Mouse (Mus musculus): Measurements from ENCODE around the gene Ier2. TPM values are rescaled to one million over a fixed set of nuclear protein-coding genes. Genes with fewer than 3 reads are reported as not detected.

The Ier2 gene
- polyA plus RNA-seq (2015; fragmentation: Nextera tagmentation; extraction: Ambion mirVana): 77.7 and 78.7 TPM in 2 replicates

DNA sequence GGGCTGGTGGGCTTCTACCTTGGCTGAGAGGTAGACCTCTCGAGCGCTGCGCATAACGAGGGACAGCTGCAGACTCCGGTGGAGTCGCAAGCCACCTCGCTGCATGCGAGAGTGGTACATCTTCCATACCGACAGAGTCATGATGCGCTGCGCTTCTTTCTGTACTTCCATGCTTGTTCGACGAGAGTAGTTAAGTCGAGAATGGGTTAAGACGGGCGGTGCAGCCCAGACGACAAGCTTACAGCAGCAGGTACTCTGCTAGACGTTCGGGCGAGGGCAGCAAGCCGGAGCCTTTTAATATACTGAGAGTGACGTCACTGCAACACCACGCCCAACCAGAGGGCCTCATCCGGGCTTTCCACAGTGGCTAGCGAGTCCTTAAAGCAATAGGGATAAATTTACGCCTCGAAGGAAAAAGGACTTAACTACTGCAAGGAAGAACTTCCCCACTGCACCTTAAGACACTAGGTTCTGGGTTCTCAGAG lies at the start of gene Ier2:
Gene Ier2 (minus strand): TSS at position 272 of the 485 bp plus-strand sequence.
- WGBS: under 1% methylated on average over 27 of the region's 27 CpGs
- peak; percentile 66 for ATAC-seq
- Histone ChIP-seq H3K9me3 (ENCODE audit: control insufficient read depth, low read length) (no peaks in the 10 kb centered on the region), H3K4me3 (ENCODE audit: low read length) (peak within 1 kb of the TSS; percentile 75), H3K36me3 (ENCODE audit: control insufficient read depth, insufficient read depth, low read length) (no peaks in the 10 kb centered on the region), H3K4me2 (ENCODE audit: low read depth, low read length) (peak within 1 kb of the TSS; percentile 77), H3K9ac (ENCODE audit: low read depth, low read length) (peak within 1 kb of the TSS; percentile 88), H3K27ac (ENCODE audit: low read length) (peak within 1 kb of the TSS; percentile 97), H3K27me3 (replicated peaks; ENCODE audit: control insufficient read depth, insufficient read depth, low read length) (no peaks in the 10 kb centered on the region), H3K4me1 (ENCODE audit: control insufficient read depth, insufficient read depth, low read length) (peaks cover 36% of the 10 kb centered on the region)

DNA sequence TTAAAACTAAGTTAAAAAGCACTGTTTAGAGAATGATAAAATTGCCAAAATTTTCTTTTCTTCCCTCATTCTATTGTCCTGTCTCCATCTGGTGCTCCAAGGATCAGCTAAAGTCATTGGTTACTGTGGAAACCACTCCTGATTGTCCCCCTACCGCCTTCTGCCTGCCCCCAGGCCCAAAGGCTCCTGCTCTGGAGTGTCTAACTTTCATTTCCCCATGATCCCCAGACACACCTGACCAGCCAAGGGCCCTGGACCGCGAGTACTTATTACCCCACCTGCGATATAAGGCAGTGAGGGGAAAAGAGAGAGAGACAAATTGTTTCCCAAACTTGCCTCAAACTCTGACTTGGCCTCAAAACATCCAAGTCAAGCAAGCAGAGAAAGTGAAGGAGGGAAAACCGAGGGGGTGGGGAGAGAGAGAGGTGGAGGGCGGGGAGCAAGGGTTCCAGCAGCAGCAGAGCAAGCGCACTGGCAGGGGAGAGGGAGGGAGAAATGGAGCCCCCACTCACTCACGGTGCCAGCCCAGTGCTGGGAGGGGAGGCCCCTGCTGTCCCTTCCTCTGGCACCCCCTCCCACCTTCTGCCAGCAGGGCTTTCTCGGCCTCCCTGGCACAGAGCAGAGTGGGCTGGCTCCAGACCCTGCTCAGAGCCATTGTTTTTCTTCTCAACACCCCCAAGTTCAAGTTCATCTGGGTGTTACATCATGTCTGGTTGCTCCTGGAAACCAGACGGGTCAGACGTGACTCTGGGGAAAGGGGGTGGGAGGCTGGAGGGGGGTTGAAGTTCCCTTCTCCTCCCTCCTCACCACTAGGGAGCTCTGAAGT lies 49.5 kb upstream of the Ier2 start:
- Histone ChIP-seq H3K4me2 (ENCODE audit: low read depth, low read length) (no peak overlapping the region), H3K27me3 (replicated peaks; ENCODE audit: control insufficient read depth, insufficient read depth, low read length) (peaks cover 36% of the 10 kb centered on the region), H3K4me1 (ENCODE audit: control insufficient read depth, insufficient read depth, low read length) (peaks cover 33% of the 10 kb centered on the region), H3K9me3 (ENCODE audit: control insufficient read depth, low read length) (no peaks in the 10 kb centered on the region), H3K9ac (ENCODE audit: low read depth, low read length) (0 out of 2 replicates have a peak overlapping the region, but pooled peaks have one; percentile 6), H3K27ac (ENCODE audit: low read length) (peak overlapping the region; percentile 75), H3K36me3 (ENCODE audit: control insufficient read depth, insufficient read depth, low read length) (0 out of 2 replicates have a peak, but pooled peaks cover 3% of the 10 kb centered on the region), H3K4me3 (ENCODE audit: low read length) (no peak overlapping the region)
- WGBS: 20% methylated on average over 11 of the region's 11 CpGs
- ATAC-seq: peak; percentile 60

DNA sequence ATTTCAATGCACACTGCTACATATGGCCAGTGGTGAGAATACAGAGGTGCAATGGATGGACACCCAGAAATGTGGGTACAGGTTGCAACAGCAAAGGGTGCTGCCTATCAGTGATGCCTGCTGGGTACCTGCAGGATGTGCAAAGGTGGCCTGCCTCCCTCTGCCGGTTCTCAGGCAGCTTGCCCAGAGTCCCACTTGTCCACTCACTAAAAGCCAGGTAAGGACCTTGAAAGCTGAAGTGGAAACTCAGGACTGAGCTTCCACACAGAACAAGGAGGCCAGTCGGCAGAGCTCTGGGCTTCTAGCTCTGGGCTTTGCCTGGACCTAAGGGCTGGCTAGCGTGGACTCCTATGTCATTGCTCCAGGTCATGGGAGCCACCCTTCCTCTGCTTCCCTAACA lies 48.7 kb upstream of the Ier2 start:
- Histone ChIP-seq H3K27me3 (replicated peaks; ENCODE audit: control insufficient read depth, insufficient read depth, low read length) (peaks cover 37% of the 10 kb centered on the region), H3K4me3 (ENCODE audit: low read length) (no peak overlapping the region), H3K4me1 (ENCODE audit: control insufficient read depth, insufficient read depth, low read length) (peaks cover 41% of the 10 kb centered on the region), H3K36me3 (ENCODE audit: control insufficient read depth, insufficient read depth, low read length) (0 out of 2 replicates have a peak, but pooled peaks cover 3% of the 10 kb centered on the region), H3K4me2 (ENCODE audit: low read depth, low read length) (no peak overlapping the region), H3K27ac (ENCODE audit: low read length) (peak overlapping the region; percentile 75; the same call in 1 of the 2 replicates), H3K9ac (ENCODE audit: low read depth, low read length) (no peak overlapping the region), H3K9me3 (ENCODE audit: control insufficient read depth, low read length) (no peaks in the 10 kb centered on the region)
- ATAC-seq: no peak
- 54% methylated on average over 3 of the region's 3 CpGs for WGBS

DNA sequence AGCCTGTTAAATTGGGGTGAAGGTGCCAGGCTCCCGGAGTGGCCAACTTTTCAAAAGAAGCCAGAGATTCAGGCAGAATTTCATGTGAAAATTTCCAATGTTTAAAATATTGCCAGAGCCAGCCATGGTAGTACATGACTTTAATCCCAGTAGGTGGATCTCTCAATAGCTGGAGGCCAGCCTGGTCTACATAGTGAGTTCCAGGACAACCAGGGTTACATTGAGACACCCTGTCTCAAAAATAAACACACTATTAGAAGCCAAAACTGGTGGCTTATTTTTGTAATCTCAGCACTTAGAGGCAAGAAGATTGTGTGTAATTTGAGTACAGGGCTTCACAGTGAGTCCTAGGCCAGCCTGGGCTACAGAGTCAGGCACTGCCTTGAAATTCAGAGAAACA lies 47.3 kb upstream of the Ier2 start:
- H3K27me3 ChIP-seq (replicated peaks; ENCODE audit: control insufficient read depth, insufficient read depth, low read length): peaks cover 41% of the 10 kb centered on the region
- no peaks in the 10 kb centered on the region for H3K9me3 ChIP-seq (ENCODE audit: control insufficient read depth, low read length)
- no peak overlapping the region for H3K9ac ChIP-seq (ENCODE audit: low read depth, low read length)
- H3K36me3 ChIP-seq (ENCODE audit: control insufficient read depth, insufficient read depth, low read length): 0 out of 2 replicates have a peak, but pooled peaks cover 3% of the 10 kb centered on the region
- H3K4me2 ChIP-seq (ENCODE audit: low read depth, low read length): no peak overlapping the region
- no peak overlapping the region for H3K4me3 ChIP-seq (ENCODE audit: low read length)
- peaks cover 49% of the 10 kb centered on the region for H3K4me1 ChIP-seq (ENCODE audit: control insufficient read depth, insufficient read depth, low read length)
- ATAC-seq: no peak
- H3K27ac ChIP-seq (ENCODE audit: low read length): no peak overlapping the region
- 94% methylated on average over 1 of the region's 1 CpGs for WGBS

DNA sequence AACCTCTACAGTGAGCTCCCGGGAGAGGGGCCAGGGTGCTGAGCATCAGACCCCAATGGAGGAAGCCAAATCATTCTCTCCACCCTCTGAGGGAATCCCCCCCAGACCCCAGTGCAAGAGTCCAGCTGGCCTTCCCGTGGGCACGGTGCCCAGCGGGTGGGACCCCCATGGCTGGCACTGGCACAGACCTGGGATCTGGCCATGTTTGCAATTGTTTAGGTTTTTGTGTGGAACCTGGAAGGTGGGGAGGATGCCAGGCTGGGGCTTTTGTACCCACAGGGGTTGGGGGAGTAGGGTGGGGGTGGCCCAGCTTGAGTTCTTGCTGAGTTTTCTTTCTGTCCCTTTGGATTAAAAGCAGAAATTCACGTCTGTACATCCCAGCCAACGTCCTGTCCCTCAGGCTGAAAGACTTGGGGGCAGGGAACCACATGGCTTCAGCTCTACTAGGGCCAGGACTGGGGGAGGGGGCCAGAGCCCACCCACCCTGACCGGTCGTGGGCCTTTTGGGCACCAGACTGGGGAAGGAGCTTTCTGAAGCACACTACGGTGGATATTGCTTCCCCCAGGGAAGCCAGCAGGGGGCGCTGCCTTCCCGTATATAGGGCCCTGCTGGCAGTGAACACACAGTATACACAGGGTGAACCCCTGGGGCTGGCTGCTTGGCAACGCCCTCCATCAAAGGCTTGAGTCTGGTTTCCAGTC lies 46.3 kb upstream of the Ier2 start:
- Histone ChIP-seq H3K36me3 (ENCODE audit: control insufficient read depth, insufficient read depth, low read length) (0 out of 2 replicates have a peak, but pooled peaks cover 3% of the 10 kb centered on the region), H3K27me3 (replicated peaks; ENCODE audit: control insufficient read depth, insufficient read depth, low read length) (peaks cover 41% of the 10 kb centered on the region), H3K4me3 (ENCODE audit: low read length) (no peak overlapping the region), H3K9ac (ENCODE audit: low read depth, low read length) (no peak overlapping the region), H3K9me3 (ENCODE audit: control insufficient read depth, low read length) (no peaks in the 10 kb centered on the region), H3K4me2 (ENCODE audit: low read depth, low read length) (no peak overlapping the region), H3K27ac (ENCODE audit: low read length) (no peak overlapping the region), H3K4me1 (ENCODE audit: control insufficient read depth, insufficient read depth, low read length) (peaks cover 55% of the 10 kb centered on the region)
- peak; percentile 57 for ATAC-seq
- 19% methylated on average over 12 of the region's 12 CpGs for WGBS

DNA sequence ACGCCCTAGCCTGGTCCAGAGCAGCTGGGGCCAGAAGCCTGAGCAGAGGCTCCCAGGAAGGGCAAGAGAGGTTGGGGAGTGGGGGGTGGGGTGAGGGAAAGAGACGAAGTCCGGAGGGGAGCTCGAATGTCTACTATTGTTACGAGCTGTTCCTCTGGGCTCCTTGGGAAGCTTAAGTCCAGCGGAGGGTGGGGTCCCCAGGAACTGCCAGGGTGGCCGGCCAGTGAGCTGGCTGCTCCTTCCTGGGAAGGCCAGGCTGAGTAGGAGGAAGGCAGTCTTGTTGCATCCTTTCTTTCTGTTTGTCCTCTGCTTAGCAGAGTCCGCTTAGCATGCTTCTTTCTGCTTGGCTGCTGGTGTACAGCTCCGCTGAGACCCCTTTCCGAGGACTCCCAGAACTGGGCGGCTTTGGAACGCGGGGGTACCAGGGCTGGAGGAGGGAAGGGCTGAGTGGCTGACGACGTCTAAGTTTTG lies 45.5 kb upstream of the Ier2 start:
- peak overlapping the region; percentile 37 for H3K4me3 ChIP-seq (ENCODE audit: low read length)
- 0 out of 2 replicates have a peak, but pooled peaks cover 3% of the 10 kb centered on the region for H3K36me3 ChIP-seq (ENCODE audit: control insufficient read depth, insufficient read depth, low read length)
- 20% methylated on average over 15 of the region's 15 CpGs for WGBS
- no peaks in the 10 kb centered on the region for H3K9me3 ChIP-seq (ENCODE audit: control insufficient read depth, low read length)
- peak; percentile 3; the same call in 1 of the 2 replicates for ATAC-seq
- peak overlapping the region; percentile 50 for H3K4me2 ChIP-seq (ENCODE audit: low read depth, low read length)
- H3K27me3 ChIP-seq (replicated peaks; ENCODE audit: control insufficient read depth, insufficient read depth, low read length): peaks cover 49% of the 10 kb centered on the region
- H3K9ac ChIP-seq (ENCODE audit: low read depth, low read length): 0 out of 2 replicates have a peak overlapping the region, but pooled peaks have one; percentile 40
- H3K27ac ChIP-seq (ENCODE audit: low read length): no peak overlapping the region
- peaks cover 47% of the 10 kb centered on the region for H3K4me1 ChIP-seq (ENCODE audit: control insufficient read depth, insufficient read depth, low read length)

DNA sequence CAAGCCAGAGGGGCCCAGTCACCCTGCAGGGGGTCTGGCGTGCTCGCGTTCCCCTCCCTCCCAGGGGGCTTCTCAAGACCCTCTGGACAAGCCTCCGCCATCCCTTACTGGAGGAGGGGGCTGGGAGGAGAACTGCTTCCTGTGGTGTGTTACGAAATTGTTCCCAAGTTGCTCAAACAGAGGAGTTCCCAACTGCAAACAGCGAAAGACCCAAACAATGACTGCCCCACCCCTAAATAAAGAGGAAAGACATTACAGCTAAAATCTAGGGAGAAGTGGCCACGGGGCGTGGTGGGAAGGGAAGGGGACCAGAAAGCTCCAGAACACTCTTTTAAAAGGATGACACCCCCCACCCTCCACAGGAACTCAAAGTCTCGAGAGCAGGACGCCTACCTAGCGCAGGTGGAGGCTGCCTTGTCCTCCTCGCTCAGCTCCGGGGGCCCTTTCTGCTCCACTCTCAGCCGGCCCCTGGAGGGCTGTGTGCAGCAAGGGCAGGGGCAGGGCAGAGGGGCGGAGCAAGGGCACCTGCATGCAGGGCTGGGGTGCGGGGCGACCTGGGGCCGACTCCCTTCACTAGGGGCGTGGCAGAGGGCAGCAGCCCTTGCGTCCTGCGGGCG lies 44.7 kb upstream of the Ier2 start:
- peak; percentile 57 for ATAC-seq
- Histone ChIP-seq H3K27me3 (replicated peaks; ENCODE audit: control insufficient read depth, insufficient read depth, low read length) (peaks cover 56% of the 10 kb centered on the region), H3K9ac (ENCODE audit: low read depth, low read length) (peak overlapping the region; percentile 40; the same call in 1 of the 2 replicates), H3K4me2 (ENCODE audit: low read depth, low read length) (peak overlapping the region; percentile 50), H3K36me3 (ENCODE audit: control insufficient read depth, insufficient read depth, low read length) (0 out of 2 replicates have a peak, but pooled peaks cover 3% of the 10 kb centered on the region), H3K27ac (ENCODE audit: low read length) (peak overlapping the region; percentile 24; the same call in 1 of the 2 replicates), H3K9me3 (ENCODE audit: control insufficient read depth, low read length) (no peaks in the 10 kb centered on the region), H3K4me3 (ENCODE audit: low read length) (peak overlapping the region; percentile 37), H3K4me1 (ENCODE audit: control insufficient read depth, insufficient read depth, low read length) (peaks cover 42% of the 10 kb centered on the region)
- WGBS: 18% methylated on average over 22 of the region's 22 CpGs

DNA sequence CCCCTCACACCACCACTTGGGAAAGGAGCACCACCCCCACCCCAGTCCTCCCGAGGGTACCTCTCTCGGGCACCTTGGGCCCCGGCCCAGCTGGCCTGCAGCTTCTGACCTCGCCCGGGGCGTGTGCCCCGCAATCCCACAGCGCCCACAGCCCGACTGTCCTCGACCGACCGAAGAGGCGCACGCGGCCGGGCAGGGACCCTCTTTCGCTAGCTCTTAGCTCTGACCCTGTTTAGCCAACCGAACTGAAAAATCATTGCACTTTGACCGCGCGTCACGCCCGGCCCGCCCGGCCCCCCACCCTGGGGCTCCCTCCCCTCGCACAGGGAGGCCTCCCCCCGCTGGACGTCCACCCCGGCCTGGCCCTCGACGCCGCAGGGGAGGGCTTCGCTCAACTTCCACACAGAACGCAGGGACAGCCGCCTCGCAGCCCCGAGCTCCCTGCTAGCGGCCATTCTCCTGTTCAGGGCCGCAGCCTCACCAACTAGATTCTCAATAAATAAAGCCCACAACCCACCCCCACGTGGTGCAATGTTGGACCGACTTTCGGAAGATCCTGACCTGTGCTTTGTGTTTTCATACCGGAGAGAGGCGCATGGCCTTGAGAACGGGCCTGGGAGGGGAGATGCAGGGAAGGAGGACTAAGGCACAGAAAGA lies 44.1 kb upstream of the Ier2 start:
- H3K9me3 ChIP-seq (ENCODE audit: control insufficient read depth, low read length): no peaks in the 10 kb centered on the region
- H3K4me3 ChIP-seq (ENCODE audit: low read length): peak overlapping the region; percentile 37
- H3K4me1 ChIP-seq (ENCODE audit: control insufficient read depth, insufficient read depth, low read length): peaks cover 40% of the 10 kb centered on the region
- peak overlapping the region; percentile 40 for H3K9ac ChIP-seq (ENCODE audit: low read depth, low read length)
- H3K36me3 ChIP-seq (ENCODE audit: control insufficient read depth, insufficient read depth, low read length): 0 out of 2 replicates have a peak, but pooled peaks cover 3% of the 10 kb centered on the region
- peak overlapping the region; percentile 35 for H3K27ac ChIP-seq (ENCODE audit: low read length)
- H3K27me3 ChIP-seq (replicated peaks; ENCODE audit: control insufficient read depth, insufficient read depth, low read length): peaks cover 61% of the 10 kb centered on the region
- peak overlapping the region; percentile 50 for H3K4me2 ChIP-seq (ENCODE audit: low read depth, low read length)
- ATAC-seq: no peak
- 13% methylated on average over 45 of the region's 45 CpGs for WGBS

Measured in intestine, embryonic 16.5 days (tissue).